Mouse (Mus musculus): Measurements from ENCODE around the gene Slitrk3. TPM values are rescaled to one million over a fixed set of nuclear protein-coding genes. Genes with fewer than 3 reads are reported as not detected.

Gene Slitrk3
- total and polyA plus RNA-seq, 2 experiments from 2014 or later: 0.03 TPM; not detected in 1

DNA sequence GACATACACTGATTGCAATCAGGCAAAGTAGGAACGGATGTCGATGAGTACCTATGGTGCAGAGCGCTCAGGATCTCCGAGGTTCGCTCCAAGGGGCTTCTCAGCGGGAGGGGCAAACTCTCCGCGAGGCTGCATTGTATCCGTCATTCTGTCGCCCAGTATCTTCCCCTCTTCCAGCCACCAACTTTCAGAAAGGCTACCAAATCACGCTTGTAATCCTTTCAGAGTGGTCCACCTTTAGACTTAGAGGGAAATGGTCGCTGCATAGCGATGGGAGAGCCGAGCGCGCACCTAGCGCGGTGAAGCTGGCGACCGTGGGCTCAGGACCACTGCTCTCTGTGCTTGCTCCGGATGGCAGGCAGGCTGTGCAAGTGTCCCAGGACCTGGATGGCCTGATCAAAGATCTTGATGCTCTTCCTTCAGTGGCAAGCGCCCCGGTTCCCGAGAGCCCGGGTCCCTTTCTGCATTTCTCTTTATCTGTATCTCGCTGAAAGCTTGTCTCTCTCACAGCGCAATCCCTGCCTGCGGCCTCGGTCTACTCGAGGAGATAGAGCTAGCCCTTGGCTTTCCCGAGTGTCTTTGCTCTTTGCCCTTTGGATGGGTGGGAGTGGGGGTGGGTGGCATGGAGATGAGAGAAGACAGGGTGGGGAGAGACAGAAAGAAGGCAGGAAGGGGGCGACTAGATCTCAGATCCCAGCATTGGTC is 959 bp downstream of the Slitrk3 start:
- no peaks in the 10 kb centered on the region for H3K36me3 ChIP-seq (replicated peaks; ENCODE audit: control insufficient read depth, insufficient read depth, low read length)
- H3K27me3 ChIP-seq (ENCODE audit: control insufficient read depth, insufficient read depth, low read length): peaks cover 53% of the 10 kb centered on the region
- peak overlapping the region; percentile 91 for H3K4me2 ChIP-seq (ENCODE audit: low read depth, low read length)
- H3K27ac ChIP-seq (ENCODE audit: low read depth): no peak overlapping the region
- 2% methylated on average over 32 of the region's 32 CpGs for WGBS
- peak overlapping the region; percentile 55 for H3K4me3 ChIP-seq (ENCODE audit: low read depth, low read length)
- H3K9me3 ChIP-seq (replicated peaks; ENCODE audit: control insufficient read depth, low read length): no peaks in the 10 kb centered on the region
- TF ChIP-seq EP300 (IDR thresholded peaks at IDR 0.05; ENCODE audit: low read depth) (no peak), CTCF (IDR thresholded peaks at IDR 0.05; ENCODE audit: low read depth) (no peak)
- no peak overlapping the region for H3K9ac ChIP-seq (replicated peaks; ENCODE audit: low read depth, low read length)
- peaks cover 11% of the 10 kb centered on the region; the same call in 1 of the 2 replicates for H3K4me1 ChIP-seq (ENCODE audit: control insufficient read depth, insufficient read depth)
- ATAC-seq (ENCODE audit: insufficient read depth, low read depth): no peak
- no peak for DNase-seq (ENCODE audit: low spot score)

DNA sequence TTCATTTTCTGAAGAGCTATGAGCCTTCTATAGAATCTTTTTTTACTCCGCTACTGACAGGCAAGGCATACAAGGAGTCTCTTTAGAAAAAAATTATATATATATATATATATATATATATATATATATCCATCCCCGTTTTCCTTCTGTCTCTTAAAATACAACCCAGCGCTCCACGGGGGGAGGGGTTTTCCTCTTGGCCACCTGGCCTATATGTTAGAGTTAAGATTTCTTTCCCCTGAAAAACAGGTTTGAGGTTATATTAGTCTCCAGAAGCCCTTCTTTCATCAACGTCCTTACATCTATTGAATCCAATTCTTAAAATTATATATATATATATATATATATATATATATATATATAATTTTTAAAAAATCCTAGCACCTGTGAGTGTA is 1.6 kb downstream of the Slitrk3 start:
- Histone ChIP-seq H3K27me3 (ENCODE audit: control insufficient read depth, insufficient read depth, low read length) (peaks cover 52% of the 10 kb centered on the region), H3K9me3 (replicated peaks; ENCODE audit: control insufficient read depth, low read length) (no peaks in the 10 kb centered on the region), H3K36me3 (replicated peaks; ENCODE audit: control insufficient read depth, insufficient read depth, low read length) (no peaks in the 10 kb centered on the region), H3K4me3 (ENCODE audit: low read depth, low read length) (no peak overlapping the region), H3K27ac (ENCODE audit: low read depth) (no peak overlapping the region), H3K9ac (replicated peaks; ENCODE audit: low read depth, low read length) (no peak overlapping the region), H3K4me1 (ENCODE audit: control insufficient read depth, insufficient read depth) (peaks cover 11% of the 10 kb centered on the region; the same call in 1 of the 2 replicates), H3K4me2 (ENCODE audit: low read depth, low read length) (no peak overlapping the region)
- TF ChIP-seq EP300 (IDR thresholded peaks at IDR 0.05; ENCODE audit: low read depth) (no peak), CTCF (IDR thresholded peaks at IDR 0.05; ENCODE audit: low read depth) (no peak)
- ATAC-seq (ENCODE audit: insufficient read depth, low read depth) (no peak), DNase-seq (ENCODE audit: low spot score) (no peak)
- WGBS: 45% methylated on average over 5 of the region's 5 CpGs

DNA sequence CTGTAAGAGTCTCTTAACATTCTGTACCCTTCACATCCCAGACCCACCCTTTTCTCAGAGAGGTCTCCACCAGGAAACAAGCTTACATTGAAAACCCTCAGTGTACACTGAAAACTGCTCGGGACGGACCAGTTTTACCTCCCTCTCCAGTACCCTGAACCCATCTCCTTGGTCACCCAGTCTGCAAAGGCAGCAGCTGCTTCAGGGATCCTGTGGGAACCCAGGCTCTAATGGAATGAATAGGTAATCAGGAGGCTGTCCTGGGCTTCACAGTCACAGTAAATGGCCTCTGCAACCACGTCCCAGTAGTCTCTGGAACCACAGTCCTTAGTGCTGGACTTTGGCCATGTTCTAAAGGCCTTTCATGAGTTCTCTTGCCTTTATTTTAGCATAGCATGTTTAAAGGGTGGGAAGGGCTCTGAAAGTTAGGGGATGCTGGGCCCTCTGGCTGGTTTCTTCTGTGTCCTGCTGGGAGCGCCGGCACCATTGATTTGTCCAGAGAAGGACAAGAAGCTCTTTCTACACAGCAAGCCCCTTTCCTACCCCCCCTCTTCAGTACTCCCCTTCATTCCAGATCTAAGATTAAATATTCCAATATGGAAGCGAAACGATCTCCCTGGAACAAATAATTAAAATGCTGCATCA is 2.1 kb downstream of the Slitrk3 start:
- ATAC-seq (ENCODE audit: insufficient read depth, low read depth): no peak
- Histone ChIP-seq H3K36me3 (replicated peaks; ENCODE audit: control insufficient read depth, insufficient read depth, low read length) (no peaks in the 10 kb centered on the region), H3K27ac (ENCODE audit: low read depth) (no peak overlapping the region), H3K4me1 (ENCODE audit: control insufficient read depth, insufficient read depth) (peaks cover 11% of the 10 kb centered on the region; the same call in 1 of the 2 replicates), H3K9ac (replicated peaks; ENCODE audit: low read depth, low read length) (no peak overlapping the region), H3K9me3 (replicated peaks; ENCODE audit: control insufficient read depth, low read length) (no peaks in the 10 kb centered on the region), H3K27me3 (ENCODE audit: control insufficient read depth, insufficient read depth, low read length) (peaks cover 56% of the 10 kb centered on the region), H3K4me3 (ENCODE audit: low read depth, low read length) (no peak overlapping the region), H3K4me2 (ENCODE audit: low read depth, low read length) (no peak overlapping the region)
- WGBS: 45% methylated on average over 7 of the region's 7 CpGs
- DNase-seq (ENCODE audit: low spot score): no peak
- TF ChIP-seq EP300 (IDR thresholded peaks at IDR 0.05; ENCODE audit: low read depth): no peak
- no peak for TF ChIP-seq CTCF (IDR thresholded peaks at IDR 0.05; ENCODE audit: low read depth)

DNA sequence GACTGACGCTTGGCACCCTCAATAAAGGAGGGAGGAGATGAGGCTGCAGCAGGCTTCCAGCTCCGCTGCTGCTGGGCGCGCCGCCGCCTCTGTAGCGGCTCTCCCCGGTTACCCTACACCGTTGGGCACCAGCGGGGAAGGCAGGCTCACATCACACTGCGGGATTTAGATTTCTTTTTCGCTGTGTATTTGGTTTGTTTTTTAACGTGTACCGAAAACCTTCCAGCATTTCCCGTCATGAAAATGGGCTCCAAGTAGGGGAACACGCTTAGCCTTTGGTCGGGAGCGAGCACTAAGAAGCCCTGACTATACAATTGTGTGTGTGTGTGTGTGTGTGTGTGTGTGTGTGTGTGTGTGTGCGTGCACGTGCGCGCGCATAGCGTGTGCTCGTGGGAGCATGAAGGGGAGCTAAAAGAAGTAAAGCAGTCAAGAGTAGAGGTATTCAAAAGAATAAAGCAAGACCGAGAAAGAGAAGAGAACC is 4.1 kb downstream of the Slitrk3 start:
- H3K9me3 ChIP-seq (replicated peaks; ENCODE audit: control insufficient read depth, low read length): no peaks in the 10 kb centered on the region
- peaks cover 66% of the 10 kb centered on the region for H3K27me3 ChIP-seq (ENCODE audit: control insufficient read depth, insufficient read depth, low read length)
- H3K27ac ChIP-seq (ENCODE audit: low read depth): no peak overlapping the region
- no peak for DNase-seq (ENCODE audit: low spot score)
- ATAC-seq (ENCODE audit: insufficient read depth, low read depth): no peak
- no peak for TF ChIP-seq EP300 (IDR thresholded peaks at IDR 0.05; ENCODE audit: low read depth)
- no peak for TF ChIP-seq CTCF (IDR thresholded peaks at IDR 0.05; ENCODE audit: low read depth)
- 2% methylated on average over 26 of the region's 26 CpGs for WGBS
- peak overlapping the region; percentile 72 for H3K4me2 ChIP-seq (ENCODE audit: low read depth, low read length)
- H3K9ac ChIP-seq (replicated peaks; ENCODE audit: low read depth, low read length): no peak overlapping the region; the same call in 1 of the 2 replicates
- peak overlapping the region; percentile 51 for H3K4me3 ChIP-seq (ENCODE audit: low read depth, low read length)
- peaks cover 11% of the 10 kb centered on the region; the same call in 1 of the 2 replicates for H3K4me1 ChIP-seq (ENCODE audit: control insufficient read depth, insufficient read depth)
- no peaks in the 10 kb centered on the region for H3K36me3 ChIP-seq (replicated peaks; ENCODE audit: control insufficient read depth, insufficient read depth, low read length)

DNA sequence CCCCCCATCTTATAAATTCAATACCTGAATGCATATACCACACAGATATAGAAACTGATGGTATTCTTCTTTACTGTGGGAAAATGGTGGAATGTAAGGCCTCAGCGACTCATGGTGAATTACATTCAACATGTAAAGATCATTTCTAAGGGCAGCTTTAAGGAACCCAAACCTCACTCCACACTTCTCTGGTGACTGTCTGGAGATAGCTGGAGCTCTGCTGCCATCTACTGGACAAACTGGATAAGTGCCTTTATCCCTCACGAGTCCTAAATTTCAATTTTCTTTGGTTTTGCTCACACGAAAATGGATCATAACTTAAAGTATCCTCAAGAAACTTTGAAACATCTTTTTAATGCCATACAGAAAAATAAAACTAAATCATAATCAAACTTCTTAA is 11.4 kb downstream of the Slitrk3 start:
- WGBS: 6% methylated on average over 3 of the region's 3 CpGs

More for the DNA sequence above, 11.4 kb downstream of the Slitrk3 start:
- no peak overlapping the region for H3K27ac ChIP-seq (ENCODE audit: low read depth)
- DNase-seq (ENCODE audit: low spot score) (peak; percentile 61), ATAC-seq (ENCODE audit: insufficient read depth, low read depth) (no peak)
- H3K4me1 ChIP-seq (ENCODE audit: control insufficient read depth, insufficient read depth): no peaks in the 10 kb centered on the region
- no peaks in the 10 kb centered on the region for H3K9me3 ChIP-seq (replicated peaks; ENCODE audit: control insufficient read depth, low read length)
- TF ChIP-seq CTCF (IDR thresholded peaks at IDR 0.05; ENCODE audit: low read depth) (peak; percentile 85), EP300 (IDR thresholded peaks at IDR 0.05; ENCODE audit: low read depth) (no peak)
- 0 out of 2 replicates have a peak, but pooled peaks cover 24% of the 10 kb centered on the region for H3K27me3 ChIP-seq (ENCODE audit: control insufficient read depth, insufficient read depth, low read length)
- H3K36me3 ChIP-seq (replicated peaks; ENCODE audit: control insufficient read depth, insufficient read depth, low read length): no peaks in the 10 kb centered on the region
- no peak overlapping the region for H3K4me3 ChIP-seq (ENCODE audit: low read depth, low read length)
- no peak overlapping the region for H3K4me2 ChIP-seq (ENCODE audit: low read depth, low read length)
- no peak overlapping the region for H3K9ac ChIP-seq (replicated peaks; ENCODE audit: low read depth, low read length)
